Mouse (Mus musculus) midbrain, postnatal 0 days (tissue): Measurements from ENCODE around the gene Gm8206. TPM values are rescaled to one million over a fixed set of nuclear protein-coding genes. Genes with fewer than 3 reads are reported as not detected.

Source experiments
- polyA plus RNA-seq: library from polyadenylated mRNA; unstranded; fragments of >200 nt; fragmentation: Nextera tagmentation; extraction: Ambion mirVana; gene quantifications from 2 replicates; pipeline ENCODE4 v1.2.1, GENCODE M21; 2015
- total RNA-seq: library from RNA; depleted of rRNA; stranded (reverse); fragments of >200 nt; gene quantifications from 2 replicates; pipeline ENCODE4 v1.2.3, GENCODE M21; 2014; rRNA removed

The Gm8206 gene
- total and polyA plus RNA-seq, 2 experiments from 2014 or later: 4.4 to 5.9 TPM

Other genes with a start within 250 kb of the Gm8206 start
- 0.49 and 1.2 TPM in 2 replicates for gene Gm8237, start 213.6 kb downstream of the Gm8206 start, total RNA-seq
- gene Gm8237, start 213.6 kb downstream of the Gm8206 start, polyA plus RNA-seq: 1.4 and 1.6 TPM in 2 replicates
- gene Gm3248, start 132.2 kb downstream of the Gm8206 start, total RNA-seq: 2.6 and 3.6 TPM in 2 replicates
- 3.4 and 4.4 TPM in 2 replicates for gene Gm3248, start 132.2 kb downstream of the Gm8206 start, polyA plus RNA-seq
- gene Gm3453, start 114.8 kb downstream of the Gm8206 start, total RNA-seq: not detected in 2 replicates
- not detected in 2 replicates for gene Gm3453, start 114.8 kb downstream of the Gm8206 start, polyA plus RNA-seq
- not detected in 2 replicates for gene Gm6337, start 35.7 kb downstream of the Gm8206 start, total RNA-seq
- not detected in 2 replicates for gene Gm6337, start 35.7 kb downstream of the Gm8206 start, polyA plus RNA-seq
- 4.5 and 5.1 TPM in 2 replicates for gene Gm3468, start 14.7 kb upstream of the Gm8206 start, total RNA-seq
- gene Gm3468, start 14.7 kb upstream of the Gm8206 start, polyA plus RNA-seq: 6.9 and 7.4 TPM in 2 replicates
- gene Gm3476, start 31.9 kb upstream of the Gm8206 start, total RNA-seq: not detected in 2 replicates
- gene Gm3476, start 31.9 kb upstream of the Gm8206 start, polyA plus RNA-seq: not detected in 2 replicates
- gene Gm21560, start 125.3 kb upstream of the Gm8206 start, total RNA-seq: not detected in 2 replicates
- not detected in 2 replicates for gene Gm21560, start 125.3 kb upstream of the Gm8206 start, polyA plus RNA-seq
- 2.6 and 5.8 TPM in 2 replicates for gene Gm3411, start 193.3 kb upstream of the Gm8206 start, total RNA-seq
- gene Gm3411, start 193.3 kb upstream of the Gm8206 start, polyA plus RNA-seq: 10.2 and 10.3 TPM in 2 replicates
- gene Gm21103, start 210.9 kb upstream of the Gm8206 start, total RNA-seq: not detected in 2 replicates
- 0.23 TPM in 1 of 2 replicates, not detected in the other for gene Gm21103, start 210.9 kb upstream of the Gm8206 start, polyA plus RNA-seq
- not detected in 2 replicates for gene Gm3618, start 249.7 kb upstream of the Gm8206 start, total RNA-seq
- gene Gm3618, start 249.7 kb upstream of the Gm8206 start, polyA plus RNA-seq: not detected in 2 replicates